Mouse (Mus musculus): ENCODE data around the gene Lrig3. TPM values are rescaled to one million over a fixed set of nuclear protein-coding genes. Genes with fewer than 3 reads are reported as not detected.

Gene Lrig3
- polyA plus RNA-seq, 1 experiment = 8.0 TPM

- Histone ChIP-seq H3K79me3 (ENCODE audit: low read depth) (no peaks in the 10 kb centered on the region), H3K27me3 (ENCODE audit: control insufficient read depth, insufficient read depth, insufficient read length) (no peaks in the 10 kb centered on the region), H3K79me2 (ENCODE audit: control insufficient read depth, insufficient read depth) (no peaks in the 10 kb centered on the region), H3K36me3 (ENCODE audit: control insufficient read depth, insufficient read depth) (no peaks in the 10 kb centered on the region), H3ac (ENCODE audit: control insufficient read depth, insufficient read length, low read depth) (no peak overlapping the region), H3K4me3 (ENCODE audit: insufficient read depth, poor library complexity, severe bottlenecking) (no peak overlapping the region)
- TF ChIP-seq CTCF (IDR thresholded peaks at IDR 0.05; ENCODE audit: control insufficient read depth, insufficient read depth, insufficient read length) = no peak
- TF ChIP-seq CEBPB (IDR thresholded peaks at IDR 0.05; ENCODE audit: low read depth) = no peak
- TF ChIP-seq USF1 (IDR thresholded peaks at IDR 0.05; ENCODE audit: low read depth) = no peak
- no peak for TF ChIP-seq MAX (IDR thresholded peaks at IDR 0.05)
- TF ChIP-seq MYOD1 (IDR thresholded peaks at IDR 0.05; ENCODE audit: control insufficient read depth, insufficient read length, low read depth) = no peak
- no peak for TF ChIP-seq MYOG (IDR thresholded peaks at IDR 0.05; ENCODE audit: control insufficient read depth, extremely low read depth, insufficient read length)
- TF ChIP-seq FOSL1 (IDR thresholded peaks at IDR 0.05; ENCODE audit: insufficient read depth, low read length, poor library complexity, severe bottlenecking) = no peak
These were observed 25.5 kb upstream of the Lrig3 start for GRCm38 (mm10) chr10:125940316-125941059.

GRCm38 (mm10) chr10:125943098-125943497 is 22.9 kb upstream of the Lrig3 start:
- H3K79me3 ChIP-seq (ENCODE audit: low read depth) = no peaks in the 10 kb centered on the region
- no peak overlapping the region for H3ac ChIP-seq (ENCODE audit: control insufficient read depth, insufficient read length, low read depth)

GRCm38 (mm10) chr10:125944762-125945504 is 21.0 kb upstream of the Lrig3 start:
- no peak overlapping the region for H3K4me3 ChIP-seq (ENCODE audit: insufficient read depth, poor library complexity, severe bottlenecking)
- no peaks in the 10 kb centered on the region for H3K27me3 ChIP-seq (ENCODE audit: control insufficient read depth, insufficient read depth, insufficient read length)
- H3K36me3 ChIP-seq (ENCODE audit: control insufficient read depth, insufficient read depth) = no peaks in the 10 kb centered on the region
- no peaks in the 10 kb centered on the region for H3K79me2 ChIP-seq (ENCODE audit: control insufficient read depth, insufficient read depth)
- H3K79me3 ChIP-seq (ENCODE audit: low read depth) = no peaks in the 10 kb centered on the region
- no peak for TF ChIP-seq MYOD1 (IDR thresholded peaks at IDR 0.05; ENCODE audit: control insufficient read depth, insufficient read length, low read depth)
- no peak for TF ChIP-seq CEBPB (IDR thresholded peaks at IDR 0.05; ENCODE audit: low read depth)
- TF ChIP-seq CTCF (IDR thresholded peaks at IDR 0.05; ENCODE audit: control insufficient read depth, insufficient read depth, insufficient read length) = no peak
- TF ChIP-seq USF1 (IDR thresholded peaks at IDR 0.05; ENCODE audit: low read depth) = no peak
- no peak for TF ChIP-seq MYOG (IDR thresholded peaks at IDR 0.05; ENCODE audit: control insufficient read depth, extremely low read depth, insufficient read length)
- TF ChIP-seq MAX (IDR thresholded peaks at IDR 0.05) = no peak
- TF ChIP-seq FOSL1 (IDR thresholded peaks at IDR 0.05; ENCODE audit: insufficient read depth, low read length, poor library complexity, severe bottlenecking) = no peak
- no peak overlapping the region for H3ac ChIP-seq (ENCODE audit: control insufficient read depth, insufficient read length, low read depth)

More at GRCm38 (mm10) chr10:125943098-125943497, 22.9 kb upstream of the Lrig3 start:
- no peak overlapping the region for H3K4me3 ChIP-seq (ENCODE audit: insufficient read depth, poor library complexity, severe bottlenecking)
- H3K79me2 ChIP-seq (ENCODE audit: control insufficient read depth, insufficient read depth) = no peaks in the 10 kb centered on the region
- TF ChIP-seq USF1 (IDR thresholded peaks at IDR 0.05; ENCODE audit: low read depth) (no peak), CTCF (IDR thresholded peaks at IDR 0.05; ENCODE audit: control insufficient read depth, insufficient read depth, insufficient read length) (no peak), MYOD1 (IDR thresholded peaks at IDR 0.05; ENCODE audit: control insufficient read depth, insufficient read length, low read depth) (no peak), FOSL1 (IDR thresholded peaks at IDR 0.05; ENCODE audit: insufficient read depth, low read length, poor library complexity, severe bottlenecking) (no peak), CEBPB (IDR thresholded peaks at IDR 0.05; ENCODE audit: low read depth) (no peak), MYOG (IDR thresholded peaks at IDR 0.05; ENCODE audit: control insufficient read depth, extremely low read depth, insufficient read length) (no peak), MAX (IDR thresholded peaks at IDR 0.05) (no peak)
- H3K36me3 ChIP-seq (ENCODE audit: control insufficient read depth, insufficient read depth) = no peaks in the 10 kb centered on the region
- no peaks in the 10 kb centered on the region for H3K27me3 ChIP-seq (ENCODE audit: control insufficient read depth, insufficient read depth, insufficient read length)

GRCm38 (mm10) chr10:125948842-125949474 is 17.0 kb upstream of the Lrig3 start:
- Histone ChIP-seq H3K4me3 (ENCODE audit: insufficient read depth, poor library complexity, severe bottlenecking) (no peak overlapping the region), H3K79me2 (ENCODE audit: control insufficient read depth, insufficient read depth) (no peaks in the 10 kb centered on the region), H3K36me3 (ENCODE audit: control insufficient read depth, insufficient read depth) (no peaks in the 10 kb centered on the region), H3ac (ENCODE audit: control insufficient read depth, insufficient read length, low read depth) (no peak overlapping the region), H3K79me3 (ENCODE audit: low read depth) (no peaks in the 10 kb centered on the region), H3K27me3 (ENCODE audit: control insufficient read depth, insufficient read depth, insufficient read length) (no peaks in the 10 kb centered on the region)
- TF ChIP-seq CTCF (IDR thresholded peaks at IDR 0.05; ENCODE audit: control insufficient read depth, insufficient read depth, insufficient read length) (no peak), USF1 (IDR thresholded peaks at IDR 0.05; ENCODE audit: low read depth) (no peak), MYOD1 (IDR thresholded peaks at IDR 0.05; ENCODE audit: control insufficient read depth, insufficient read length, low read depth) (no peak), FOSL1 (IDR thresholded peaks at IDR 0.05; ENCODE audit: insufficient read depth, low read length, poor library complexity, severe bottlenecking) (no peak), MYOG (IDR thresholded peaks at IDR 0.05; ENCODE audit: control insufficient read depth, extremely low read depth, insufficient read length) (no peak), CEBPB (IDR thresholded peaks at IDR 0.05; ENCODE audit: low read depth) (no peak), MAX (IDR thresholded peaks at IDR 0.05) (no peak)

GRCm38 (mm10) chr10:125951633-125952032 is 14.3 kb upstream of the Lrig3 start:
- TF ChIP-seq CTCF (IDR thresholded peaks at IDR 0.05; ENCODE audit: control insufficient read depth, insufficient read depth, insufficient read length) = no peak
- no peak for TF ChIP-seq MAX (IDR thresholded peaks at IDR 0.05)
- TF ChIP-seq USF1 (IDR thresholded peaks at IDR 0.05; ENCODE audit: low read depth) = no peak
- TF ChIP-seq MYOD1 (IDR thresholded peaks at IDR 0.05; ENCODE audit: control insufficient read depth, insufficient read length, low read depth) = no peak
- TF ChIP-seq FOSL1 (IDR thresholded peaks at IDR 0.05; ENCODE audit: insufficient read depth, low read length, poor library complexity, severe bottlenecking) = no peak
- no peak for TF ChIP-seq CEBPB (IDR thresholded peaks at IDR 0.05; ENCODE audit: low read depth)
- TF ChIP-seq MYOG (IDR thresholded peaks at IDR 0.05; ENCODE audit: control insufficient read depth, extremely low read depth, insufficient read length) = no peak
- no peaks in the 10 kb centered on the region for H3K79me3 ChIP-seq (ENCODE audit: low read depth)
- no peaks in the 10 kb centered on the region for H3K27me3 ChIP-seq (ENCODE audit: control insufficient read depth, insufficient read depth, insufficient read length)
- H3ac ChIP-seq (ENCODE audit: control insufficient read depth, insufficient read length, low read depth) = no peak overlapping the region
- no peaks in the 10 kb centered on the region for H3K36me3 ChIP-seq (ENCODE audit: control insufficient read depth, insufficient read depth)
- no peaks in the 10 kb centered on the region for H3K79me2 ChIP-seq (ENCODE audit: control insufficient read depth, insufficient read depth)
- H3K4me3 ChIP-seq (ENCODE audit: insufficient read depth, poor library complexity, severe bottlenecking) = no peak overlapping the region
